Mouse (Mus musculus): Measurements from ENCODE around the gene Zfyve1.
A peak's percentile ranks its signal among the peaks of the same experiment; 100 is the strongest.
"Not testable (repeated sequence)": the region's sequence is repeated elsewhere in the genome, so short reads cannot be mapped to it uniquely, and the experiment has no call there.

The Zfyve1 gene

GRCm38 (mm10) chr12:83597025-83597501 lies at the start of gene Zfyve1:
Gene Zfyve1 (minus strand): TSS chr12:83597222.
- DNase-seq (ENCODE audit: extremely low read depth, insufficient read length, low spot score) = peak; percentile 99

- no peak for DNase-seq (ENCODE audit: extremely low read depth, insufficient read length, low spot score)
Observed at GRCm38 (mm10) chr12:83643116-83643515, 46.1 kb upstream of the Zfyve1 start.

- DNase-seq (ENCODE audit: extremely low read depth, insufficient read length, low spot score) = no peak
Observed at GRCm38 (mm10) chr12:83641233-83641632, 44.2 kb upstream of the Zfyve1 start.

GRCm38 (mm10) chr12:83633807-83634206 lies 36.8 kb upstream of the Zfyve1 start:
- no peak for DNase-seq (ENCODE audit: extremely low read depth, insufficient read length, low spot score)

GRCm38 (mm10) chr12:83632680-83633025 lies 35.6 kb upstream of the Zfyve1 start:
- peak; percentile 75 for DNase-seq (ENCODE audit: extremely low read depth, insufficient read length, low spot score)

- peak; percentile 93 for DNase-seq (ENCODE audit: extremely low read depth, insufficient read length, low spot score)
Observed at GRCm38 (mm10) chr12:83631743-83632679, 35.0 kb upstream of the Zfyve1 start.

- DNase-seq (ENCODE audit: extremely low read depth, insufficient read length, low spot score) = not testable (repeated sequence)
Observed at GRCm38 (mm10) chr12:83630936-83631335, 33.9 kb upstream of the Zfyve1 start, which contains the start of gene Rbm25. Gene Rbm25 (plus strand): TSS chr12:83631236.

GRCm38 (mm10) chr12:83624321-83624720 lies 27.3 kb upstream of the Zfyve1 start:
- no peak for DNase-seq (ENCODE audit: extremely low read depth, insufficient read length, low spot score)

- no peak for DNase-seq (ENCODE audit: extremely low read depth, insufficient read length, low spot score)
Observed at GRCm38 (mm10) chr12:83622031-83622755, 25.2 kb upstream of the Zfyve1 start.

GRCm38 (mm10) chr12:83620694-83621093 lies 23.7 kb upstream of the Zfyve1 start:
- DNase-seq (ENCODE audit: extremely low read depth, insufficient read length, low spot score) = not testable (repeated sequence)

GRCm38 (mm10) chr12:83618981-83619380 lies 22.0 kb upstream of the Zfyve1 start:
- DNase-seq (ENCODE audit: extremely low read depth, insufficient read length, low spot score) = no peak

- no peak for DNase-seq (ENCODE audit: extremely low read depth, insufficient read length, low spot score)
Observed at GRCm38 (mm10) chr12:83617261-83617660, 20.2 kb upstream of the Zfyve1 start.

GRCm38 (mm10) chr12:83606411-83606810 lies 9.4 kb upstream of the Zfyve1 start:
- DNase-seq (ENCODE audit: extremely low read depth, insufficient read length, low spot score) = not testable (repeated sequence)

- no peak for DNase-seq (ENCODE audit: extremely low read depth, insufficient read length, low spot score)
Observed at GRCm38 (mm10) chr12:83602285-83602684, 5.3 kb upstream of the Zfyve1 start.

GRCm38 (mm10) chr12:83597881-83598280 lies 859 bp upstream of the Zfyve1 start:
- no peak for DNase-seq (ENCODE audit: extremely low read depth, insufficient read length, low spot score)

GRCm38 (mm10) chr12:83596191-83596954 lies 649 bp downstream of the Zfyve1 start:
- no peak for DNase-seq (ENCODE audit: extremely low read depth, insufficient read length, low spot score)

GRCm38 (mm10) chr12:83594454-83595040 lies 2.5 kb downstream of the Zfyve1 start:
- DNase-seq (ENCODE audit: extremely low read depth, insufficient read length, low spot score) = no peak

GRCm38 (mm10) chr12:83591754-83592501 lies 5.1 kb downstream of the Zfyve1 start:
- DNase-seq (ENCODE audit: extremely low read depth, insufficient read length, low spot score) = peak; percentile 42

GRCm38 (mm10) chr12:83586628-83587027 lies 10.4 kb downstream of the Zfyve1 start:
- no peak for DNase-seq (ENCODE audit: extremely low read depth, insufficient read length, low spot score)

- no peak for DNase-seq (ENCODE audit: extremely low read depth, insufficient read length, low spot score)
Observed at GRCm38 (mm10) chr12:83582747-83583146, 14.3 kb downstream of the Zfyve1 start.

Measured in 3134 (cell line).